Mouse (Mus musculus) kidney, postnatal 0 days (tissue): ENCODE results near the gene AI413582. TPM values are rescaled to one million over a fixed set of nuclear protein-coding genes. Genes with fewer than 3 reads are reported as not detected.
A peak's percentile ranks its signal among the peaks of the same experiment; 100 is the strongest.

Experiments
- ATAC-seq: fragments of 200-750 bp; cut with Nextera tagmentation; replicated peaks from 2 replicates; pipeline ENCODE4 v1.8.0; 2017; ENCODE audit warnings: low read depth, moderate number of reproducible peaks, moderate TSS enrichment, moderate library complexity; ENCODE audit not compliant: low FRiP score
- DNase-seq: peaks from one replicate; pipeline ENCODE4 v3.0.0-alpha.2; 2016; ENCODE audit warnings: low spot score
- H3K27ac ChIP-seq: fragments of 300-500 bp; sonication (generic); 2 replicates; pipeline ENCODE4 v1.5.1; 2014; ENCODE audit warnings: mild to moderate bottlenecking
- H3K27me3 ChIP-seq: fragments of 300-500 bp; sonication (generic); 2 replicates; pipeline ENCODE4 v1.6.1; 2014; ENCODE audit warnings: low read length, mixed read lengths; ENCODE audit not compliant: insufficient read depth
- H3K36me3 ChIP-seq: fragments of 300-500 bp; sonication (generic); 2 replicates; pipeline ENCODE4 v1.6.1; 2014; ENCODE audit warnings: low read length, mixed read lengths; ENCODE audit not compliant: insufficient read depth
- H3K4me1 ChIP-seq: fragments of 300-500 bp; sonication (generic); replicated peaks from 2 replicates; pipeline ENCODE4 v1.6.1; 2014; ENCODE audit warnings: antibody characterized with exemption, low read length, mixed read lengths; ENCODE audit not compliant: insufficient read depth
- H3K4me2 ChIP-seq: fragments of 300-500 bp; sonication (generic); 2 replicates; pipeline ENCODE4 v1.6.1; 2014; ENCODE audit warnings: mild to moderate bottlenecking, low read length, moderate library complexity, mixed read lengths
- H3K4me3 ChIP-seq: fragments of 300-500 bp; sonication (generic); replicated peaks from 2 replicates; pipeline ENCODE4 v1.5.1; 2014; ENCODE audit warnings: low read depth, low read length
- H3K9ac ChIP-seq: fragments of 300-500 bp; sonication (generic); 2 replicates; pipeline ENCODE4 v1.6.1; 2014; ENCODE audit warnings: low read depth, low read length
- H3K9me3 ChIP-seq: fragments of 300-500 bp; sonication (generic); replicated peaks from 2 replicates; pipeline ENCODE4 v1.6.1; 2016; ENCODE audit warnings: low read length, inconsistent platforms, mixed read lengths
- CTCF ChIP-seq: IDR thresholded peaks from 2 replicates; pipeline ENCODE4 v1.5.1; 2016; ENCODE audit warnings: antibody characterized with exemption, low read depth, mild to moderate bottlenecking, moderate library complexity
- WGBS: fragments of 180-500 bp; shearing (Covaris S2); extraction: QIAGEN DNeasy Blood & Tissue Kit; methylation state at CpG from one replicate; pipeline ENCODE4 v1.1.7; 2014; 5-methylcytosine and 5-hydroxymethylcytosine counted together
- polyA plus RNA-seq: library from polyadenylated mRNA; unstranded; fragments of >200 nt; fragmentation: Nextera tagmentation; extraction: Ambion mirVana; gene quantifications from 2 replicates; pipeline ENCODE4 v1.2.1, GENCODE M21; 2015

AI413582 gene
- polyA plus RNA-seq, 1 experiment from 2014 or later, result 34.5 TPM

DNA sequence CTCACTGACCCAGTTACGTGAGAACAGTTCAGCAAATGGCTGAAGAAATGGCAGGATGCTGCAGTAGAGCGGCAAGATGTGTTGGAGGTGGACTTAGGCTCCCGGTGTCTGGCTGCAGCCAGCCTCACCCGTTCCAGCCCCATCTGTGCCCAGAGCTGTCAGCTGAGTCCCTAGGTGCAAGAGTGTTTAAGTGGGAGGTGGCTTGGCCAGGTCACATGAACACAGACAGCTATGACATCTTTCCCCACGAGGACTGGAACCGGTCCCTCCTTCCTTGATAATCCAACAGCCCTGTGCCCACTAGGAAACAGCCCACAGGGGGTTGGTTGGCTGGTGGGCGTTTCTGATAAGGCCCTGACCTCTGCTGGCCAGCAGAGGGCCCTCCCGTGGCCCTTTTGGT is 37.5 kb downstream of the AI413582 start:
- peak; percentile 72 for ATAC-seq
- DNase-seq, result no peak
- no peaks in the 10 kb centered on the region for H3K36me3 ChIP-seq
- H3K27me3 ChIP-seq, result no peaks in the 10 kb centered on the region
- H3K9me3 ChIP-seq, result no peaks in the 10 kb centered on the region
- H3K4me3 ChIP-seq, result no peak overlapping the region
- no peak; the same call in 1 of the 2 replicates for TF ChIP-seq CTCF
- no peak overlapping the region for H3K9ac ChIP-seq
- no peaks in the 10 kb centered on the region for H3K4me1 ChIP-seq
- H3K27ac ChIP-seq, result no peak overlapping the region
- no peak overlapping the region for H3K4me2 ChIP-seq
- WGBS, result 40% methylated on average over 8 of the region's 8 CpGs

DNA sequence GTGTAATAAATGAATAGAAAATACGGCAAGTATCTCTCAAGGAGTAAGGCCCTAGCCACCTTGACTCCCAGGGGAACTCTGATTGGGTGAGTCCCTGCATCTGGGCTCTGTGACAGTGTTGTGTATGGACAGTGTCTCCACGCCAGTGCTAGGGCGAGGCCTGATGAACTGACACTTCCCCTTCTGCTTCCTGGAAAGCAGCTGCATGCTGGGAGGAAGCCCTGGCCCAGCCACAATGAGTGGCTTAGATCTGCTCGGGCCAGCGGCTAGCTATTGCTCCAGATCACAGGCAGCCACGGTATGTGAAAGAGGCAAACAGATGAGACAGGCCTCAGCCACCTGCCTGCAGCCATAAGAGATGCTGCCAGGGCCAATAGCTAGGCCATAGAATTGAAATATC is 38.4 kb downstream of the AI413582 start:
- Histone ChIP-seq H3K9ac (no peak overlapping the region), H3K36me3 (no peaks in the 10 kb centered on the region), H3K4me1 (no peaks in the 10 kb centered on the region), H3K27ac (no peak overlapping the region), H3K4me3 (no peak overlapping the region), H3K9me3 (no peaks in the 10 kb centered on the region), H3K27me3 (no peaks in the 10 kb centered on the region), H3K4me2 (no peak overlapping the region)
- ATAC-seq, result no peak
- 72% methylated on average over 6 of the region's 6 CpGs for WGBS
- no peak for DNase-seq
- no peak for TF ChIP-seq CTCF

DNA sequence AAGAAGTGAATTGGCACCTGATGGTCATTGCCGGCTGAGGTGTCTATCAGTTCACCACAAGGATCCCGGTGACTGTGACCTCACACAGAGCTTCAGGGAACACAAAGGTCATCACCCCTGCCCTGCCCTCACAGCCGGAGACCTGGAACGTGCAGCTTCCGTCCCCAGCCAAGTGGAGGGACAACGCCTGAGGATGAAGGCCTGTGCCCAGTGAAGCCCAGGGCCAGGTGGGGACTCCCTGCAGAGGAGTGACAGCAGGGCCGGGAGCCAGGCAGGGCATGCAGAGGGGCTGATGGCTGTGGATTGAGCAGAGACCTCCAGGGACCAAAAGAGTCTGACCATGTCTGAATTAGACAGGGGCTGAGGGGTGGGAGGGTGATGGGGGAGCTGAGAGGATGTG is 42.4 kb downstream of the AI413582 start:
- no peak overlapping the region for H3K4me2 ChIP-seq
- 57% methylated on average over 7 of the region's 7 CpGs for WGBS

DNA sequence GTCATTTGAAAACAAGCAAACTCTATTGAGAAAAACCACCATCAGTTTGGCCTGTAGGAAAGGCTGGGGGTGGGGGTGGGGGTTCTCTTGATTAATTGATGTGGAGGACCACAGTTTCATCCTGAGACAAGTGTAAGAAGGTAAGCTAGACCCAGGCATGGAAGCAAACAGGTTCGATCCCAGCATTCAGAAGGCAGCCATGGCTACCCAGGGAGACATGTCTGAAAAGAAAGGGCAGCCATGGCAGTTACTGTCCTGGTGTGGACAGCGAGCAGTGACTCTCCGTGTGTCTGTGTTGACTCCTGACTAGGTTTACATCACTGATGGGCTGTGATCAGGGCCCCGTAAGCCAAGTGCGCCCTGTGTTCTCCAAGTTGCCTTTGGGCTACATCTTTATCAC is 44.3 kb downstream of the AI413582 start, which contains the start of gene Grm4:
TSS of gene Grm4 (minus strand) at position 101 of the 400 bp plus-strand sequence.
- no peaks in the 10 kb centered on the region for H3K9me3 ChIP-seq
- 71% methylated on average over 5 of the region's 5 CpGs for WGBS
- H3K36me3 ChIP-seq, result no peaks in the 10 kb centered on the region
- H3K4me1 ChIP-seq, result no peaks in the 10 kb centered on the region
- ATAC-seq, result no peak
- no peak within 1 kb of the TSS for H3K9ac ChIP-seq
- H3K27me3 ChIP-seq, result peaks cover 29% of the 10 kb centered on the region
- no peak within 1 kb of the TSS for H3K27ac ChIP-seq
- H3K4me2 ChIP-seq, result no peak within 1 kb of the TSS
- TF ChIP-seq CTCF, result no peak
- H3K4me3 ChIP-seq, result no peak within 1 kb of the TSS
- DNase-seq, result no peak

More for the DNA sequence above, 42.4 kb downstream of the AI413582 start:
- TF ChIP-seq CTCF, result no peak
- Histone ChIP-seq H3K27me3 (peaks cover 20% of the 10 kb centered on the region; the same call in 1 of the 2 replicates), H3K4me3 (no peak overlapping the region), H3K36me3 (no peaks in the 10 kb centered on the region), H3K4me1 (no peaks in the 10 kb centered on the region), H3K27ac (no peak overlapping the region), H3K9ac (no peak overlapping the region), H3K9me3 (no peaks in the 10 kb centered on the region)
- ATAC-seq (no peak), DNase-seq (no peak)

DNA sequence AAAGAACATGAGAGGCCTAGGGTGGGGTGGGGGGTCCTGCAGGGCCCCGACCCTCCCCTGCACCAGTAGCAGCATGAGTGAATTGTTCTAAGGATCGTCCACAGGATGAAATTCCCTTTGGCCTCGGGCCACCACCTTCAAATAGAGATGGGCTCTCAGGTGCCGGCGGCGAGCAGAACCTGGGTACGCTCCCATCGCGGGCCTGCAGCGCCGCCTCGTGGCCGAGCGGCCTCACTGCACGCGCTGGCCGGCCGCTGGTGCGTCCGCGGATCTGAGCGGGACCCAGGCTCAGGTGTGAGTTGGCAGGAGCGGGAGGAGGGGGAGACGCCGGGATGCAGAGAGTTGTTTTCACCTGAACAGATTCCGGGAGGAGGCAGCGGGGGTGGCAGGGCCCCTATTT is 45.0 kb downstream of the AI413582 start:
- WGBS, result under 1% methylated on average over 27 of the region's 27 CpGs

DNA sequence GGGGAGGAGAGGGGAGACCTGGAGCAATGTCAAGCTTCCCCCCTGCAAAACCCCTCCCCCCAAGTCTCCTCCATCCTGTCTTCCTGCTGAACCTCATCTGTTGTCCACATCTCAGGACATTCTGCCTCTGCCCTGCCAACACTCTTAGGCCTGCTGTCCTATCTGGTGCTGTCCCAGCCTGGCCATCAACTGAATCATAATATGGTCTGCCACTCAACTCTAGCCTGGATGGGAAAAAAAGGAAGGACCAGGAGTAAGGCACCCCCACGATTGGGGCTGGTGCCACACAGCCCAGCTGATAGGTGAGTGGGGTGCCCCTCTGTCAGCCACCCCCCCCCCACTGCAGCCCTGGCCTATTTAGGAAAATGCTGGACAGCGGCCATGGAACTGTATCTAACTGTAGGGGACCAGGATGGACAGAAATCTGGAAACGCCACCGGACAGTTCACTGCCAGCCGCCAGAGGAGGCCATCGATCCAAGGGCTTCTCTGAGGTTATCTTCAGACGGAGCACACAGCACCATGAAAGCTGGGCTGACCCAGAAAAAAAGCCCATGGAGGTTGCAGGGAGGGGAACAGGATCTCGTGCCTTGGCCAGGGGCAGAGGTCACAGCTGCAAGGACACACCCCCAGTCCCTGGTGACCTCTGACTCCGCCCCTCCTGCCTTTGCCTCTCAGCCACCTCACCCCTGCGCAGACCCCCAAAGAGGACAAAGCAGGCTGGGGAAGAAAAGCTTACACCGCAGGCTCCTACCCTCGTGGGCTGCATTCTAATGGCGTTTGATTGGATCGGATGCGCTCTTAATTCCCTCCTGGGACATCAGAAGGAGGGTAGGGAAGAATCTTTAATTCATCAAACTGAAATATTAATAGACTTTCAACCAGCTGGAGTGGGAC is 46.6 kb downstream of the AI413582 start:
- peaks cover 49% of the 10 kb centered on the region for H3K27me3 ChIP-seq
- WGBS, result 50% methylated on average over 15 of the region's 15 CpGs
- H3K4me1 ChIP-seq, result no peaks in the 10 kb centered on the region
- H3K9ac ChIP-seq, result no peak overlapping the region
- DNase-seq (no peak), ATAC-seq (no peak)
- no peak overlapping the region for H3K27ac ChIP-seq
- H3K4me2 ChIP-seq, result no peak overlapping the region
- no peak for TF ChIP-seq CTCF
- H3K9me3 ChIP-seq, result no peaks in the 10 kb centered on the region
- H3K4me3 ChIP-seq, result no peak overlapping the region
- no peaks in the 10 kb centered on the region for H3K36me3 ChIP-seq

More for the DNA sequence above, 45.0 kb downstream of the AI413582 start:
- Histone ChIP-seq H3K4me3 (no peak overlapping the region), H3K4me2 (no peak overlapping the region), H3K27ac (no peak overlapping the region), H3K9me3 (no peaks in the 10 kb centered on the region), H3K27me3 (peaks cover 34% of the 10 kb centered on the region), H3K4me1 (no peaks in the 10 kb centered on the region), H3K36me3 (no peaks in the 10 kb centered on the region), H3K9ac (no peak overlapping the region)
- DNase-seq (peak; percentile 63), ATAC-seq (0 out of 2 replicates have a peak, but pooled peaks have one; percentile 45)
- peak; percentile 98 for TF ChIP-seq CTCF
